Mouse (Mus musculus): Measurements from ENCODE around the gene Rac2. TPM values are rescaled to one million over a fixed set of nuclear protein-coding genes. Genes with fewer than 3 reads are reported as not detected.

Rac2 gene
- total and polyA plus RNA-seq, 3 experiments: 160 to 942 (median 453) TPM

- H3K27me3 ChIP-seq (replicated peaks): no peaks in the 10 kb centered on the region
- H3K4me1 ChIP-seq (ENCODE audit: control insufficient read depth in 1 of 2, insufficient read depth in 2 of 2): peaks cover 21 to 48% of the 10 kb centered on the region in 2 experiments
- no peak overlapping the region for H3K27ac ChIP-seq (ENCODE audit: insufficient read depth, low read depth)
- no peak overlapping the region for H3K4me2 ChIP-seq (ENCODE audit: insufficient read depth, low read depth, poor library complexity, severe bottlenecking)
- TF ChIP-seq USF1 (IDR thresholded peaks at IDR 0.05; ENCODE audit: low read depth, low read length) (no peak), MAZ (IDR thresholded peaks at IDR 0.05; ENCODE audit: low read depth, low read length) (no peak), RAD21 (IDR thresholded peaks at IDR 0.05; ENCODE audit: low read depth, low read length) (no peak), POLR2A (IDR thresholded peaks at IDR 0.05; ENCODE audit: low read depth, low read length) (no peak), PAX5 (IDR thresholded peaks at IDR 0.05; ENCODE audit: low read length) (no peak), HCFC1 (IDR thresholded peaks at IDR 0.05; ENCODE audit: low read depth, low read length) (no peak), ZC3H11A (IDR thresholded peaks at IDR 0.05; ENCODE audit: low read depth, low read length) (no peak)
- peaks cover 80 to 98% of the 10 kb centered on the region in 2 experiments for H3K36me3 ChIP-seq (replicated peaks in 1 of 2; ENCODE audit: control insufficient read depth in 1 of 2, insufficient read depth in 1 of 2, low read length in 1 of 2)
- no peak overlapping the region for H3K4me3 ChIP-seq (replicated peaks in 1 of 3; ENCODE audit: low read depth in 2 of 3, low read length in 2 of 3, poor library complexity in 1 of 3)
- in situ Hi-C loops (cut with MboI; ENCODE audit: low pct_ligation_motif_present, low pct_unique_long_range_greater_than_20kb, low sequenced_read_pairs): no loop called here
- no peak overlapping the region for H3K9ac ChIP-seq (ENCODE audit: insufficient read depth, low read depth)
- H3K9me3 ChIP-seq (replicated peaks; ENCODE audit: low read length): no peaks in the 10 kb centered on the region
- no peak for DNase-seq (ENCODE audit: extremely low read depth)
- dilution Hi-C loops (cut with MboI; ENCODE audit: extremely low pct_ligation_motif_present, extremely low pct_unique_long_range_greater_than_20kb, low sequenced_read_pairs): no loop called here
- no peaks in the 10 kb centered on the region for H3K79me2 ChIP-seq (replicated peaks; ENCODE audit: control insufficient read depth, extremely low read depth, insufficient read depth, poor library complexity, severe bottlenecking)
Measured at GRCm38 (mm10) chr15:78610705-78611462, 38.3 kb upstream of the Rac2 start.

GRCm38 (mm10) chr15:78607463-78607862 lies 34.9 kb upstream of the Rac2 start:
- Histone ChIP-seq H3K27me3 (replicated peaks) (no peaks in the 10 kb centered on the region), H3K79me2 (replicated peaks; ENCODE audit: control insufficient read depth, extremely low read depth, insufficient read depth, poor library complexity, severe bottlenecking) (no peaks in the 10 kb centered on the region), H3K27ac (ENCODE audit: insufficient read depth, low read depth) (no peak overlapping the region), H3K36me3 (replicated peaks in 1 of 2; ENCODE audit: control insufficient read depth in 1 of 2, insufficient read depth in 1 of 2, low read length in 1 of 2) (peaks cover 72 to 96% of the 10 kb centered on the region in 2 experiments), H3K4me1 (ENCODE audit: control insufficient read depth in 1 of 2, insufficient read depth in 2 of 2) (peaks cover 45 to 75% of the 10 kb centered on the region in 2 experiments), H3K9ac (ENCODE audit: insufficient read depth, low read depth) (no peak overlapping the region), H3K4me3 (replicated peaks in 1 of 3; ENCODE audit: low read depth in 2 of 3, low read length in 2 of 3, poor library complexity in 1 of 3) (no peak overlapping the region), H3K4me2 (ENCODE audit: insufficient read depth, low read depth, poor library complexity, severe bottlenecking) (no peak overlapping the region), H3K9me3 (replicated peaks; ENCODE audit: low read length) (no peaks in the 10 kb centered on the region)
- TF ChIP-seq TCF12 (IDR thresholded peaks at IDR 0.05; ENCODE audit: low read depth, low read length) (no peak), MEF2A (IDR thresholded peaks at IDR 0.05; ENCODE audit: borderline replicate concordance, low read depth, low read length) (no peak)
- dilution Hi-C loops (cut with MboI; ENCODE audit: extremely low pct_ligation_motif_present, extremely low pct_unique_long_range_greater_than_20kb, low sequenced_read_pairs): no loop called here
- DNase-seq (ENCODE audit: extremely low read depth): no peak
- in situ Hi-C loops (cut with MboI; ENCODE audit: low pct_ligation_motif_present, low pct_unique_long_range_greater_than_20kb, low sequenced_read_pairs): no loop called here

GRCm38 (mm10) chr15:78606059-78606458 lies 33.5 kb upstream of the Rac2 start:
- in situ Hi-C loops (cut with MboI; ENCODE audit: low pct_ligation_motif_present, low pct_unique_long_range_greater_than_20kb, low sequenced_read_pairs): no loop called here
- no peak for TF ChIP-seq SIN3A (IDR thresholded peaks at IDR 0.05; ENCODE audit: low read length)
- no peak for TF ChIP-seq GABPA (IDR thresholded peaks at IDR 0.05; ENCODE audit: insufficient replicate concordance, low read depth, low read length)
- TF ChIP-seq MAZ (IDR thresholded peaks at IDR 0.05; ENCODE audit: low read depth, low read length): no peak
- TF ChIP-seq SMC3 (IDR thresholded peaks at IDR 0.05; ENCODE audit: low read depth, low read length): no peak
- TF ChIP-seq CHD2 (IDR thresholded peaks at IDR 0.05; ENCODE audit: low read length): no peak
- no peak for TF ChIP-seq CHD1 (IDR thresholded peaks at IDR 0.05; ENCODE audit: low read depth, low read length)
- TF ChIP-seq KAT2A (IDR thresholded peaks at IDR 0.05; ENCODE audit: insufficient replicate concordance, low read length): no peak
- no peak for TF ChIP-seq MXI1 (IDR thresholded peaks at IDR 0.05; ENCODE audit: low read depth, low read length)
- TF ChIP-seq USF1 (IDR thresholded peaks at IDR 0.05; ENCODE audit: low read depth, low read length): no peak
- TF ChIP-seq JUN (IDR thresholded peaks at IDR 0.05; ENCODE audit: insufficient read depth, low read depth, low read length): no peak

More at GRCm38 (mm10) chr15:78606059-78606458, 33.5 kb upstream of the Rac2 start:
- no peak overlapping the region for H3K9ac ChIP-seq (ENCODE audit: insufficient read depth, low read depth)
- no peak overlapping the region for H3K4me2 ChIP-seq (ENCODE audit: insufficient read depth, low read depth, poor library complexity, severe bottlenecking)
- no peaks in the 10 kb centered on the region for H3K27me3 ChIP-seq (replicated peaks)
- H3K79me2 ChIP-seq (replicated peaks; ENCODE audit: control insufficient read depth, extremely low read depth, insufficient read depth, poor library complexity, severe bottlenecking): no peaks in the 10 kb centered on the region
- H3K9me3 ChIP-seq (replicated peaks; ENCODE audit: low read length): peaks cover 12% of the 10 kb centered on the region
- no peak overlapping the region for H3K4me3 ChIP-seq (replicated peaks in 1 of 3; ENCODE audit: low read depth in 2 of 3, low read length in 2 of 3, poor library complexity in 1 of 3)
- peak overlapping the region; percentile 51; the same call in 1 of the 2 replicates for H3K27ac ChIP-seq (ENCODE audit: insufficient read depth, low read depth)
- dilution Hi-C loops (cut with MboI; ENCODE audit: extremely low pct_ligation_motif_present, extremely low pct_unique_long_range_greater_than_20kb, low sequenced_read_pairs): no loop called here
- peaks cover 45 to 77% of the 10 kb centered on the region in 2 experiments for H3K4me1 ChIP-seq (ENCODE audit: control insufficient read depth in 1 of 2, insufficient read depth in 2 of 2)
- peaks cover 71 to 96% of the 10 kb centered on the region in 2 experiments for H3K36me3 ChIP-seq (replicated peaks in 1 of 2; ENCODE audit: control insufficient read depth in 1 of 2, insufficient read depth in 1 of 2, low read length in 1 of 2)
- no peak for DNase-seq (ENCODE audit: extremely low read depth)

Data from CH12.LX (cell line).